Mouse (Mus musculus) layer of hippocampus, adult 9-10 months (tissue): ENCODE measurements around the gene Rasal3.

Source experiments
- DNase-seq: peaks from one replicate; pipeline ENCODE4 v3.0.0; 2022; ENCODE audit warnings: low spot score

Rasal3 gene

GRCm38 (mm10) chr17:32388370-32389100, 14.8 kb downstream of the Rasal3 start:
- no peak for DNase-seq

- no peak for DNase-seq
Measured at GRCm38 (mm10) chr17:32387986-32388369, 15.4 kb downstream of the Rasal3 start.

GRCm38 (mm10) chr17:32386659-32387432, 16.5 kb downstream of the Rasal3 start:
- DNase-seq = no peak

- DNase-seq = no peak
Measured at GRCm38 (mm10) chr17:32383661-32384060, 19.7 kb downstream of the Rasal3 start.

GRCm38 (mm10) chr17:32382576-32382975, 20.8 kb downstream of the Rasal3 start:
- no peak for DNase-seq

- no peak for DNase-seq
Measured at GRCm38 (mm10) chr17:32378786-32379185, 24.6 kb downstream of the Rasal3 start.

- no peak for DNase-seq
Measured at GRCm38 (mm10) chr17:32377137-32377536, 26.2 kb downstream of the Rasal3 start.

GRCm38 (mm10) chr17:32376475-32376874, 26.9 kb downstream of the Rasal3 start:
- no peak for DNase-seq

- no peak for DNase-seq
Measured at GRCm38 (mm10) chr17:32368991-32369578, 34.3 kb downstream of the Rasal3 start.

GRCm38 (mm10) chr17:32367706-32368105, 35.7 kb downstream of the Rasal3 start:
- DNase-seq = no peak

- no peak for DNase-seq
Measured at GRCm38 (mm10) chr17:32365296-32365695, 38.1 kb downstream of the Rasal3 start.

GRCm38 (mm10) chr17:32364850-32365249, 38.5 kb downstream of the Rasal3 start:
- no peak for DNase-seq

GRCm38 (mm10) chr17:32364331-32364730, 39.1 kb downstream of the Rasal3 start:
- DNase-seq = no peak

GRCm38 (mm10) chr17:32363821-32364301, 39.5 kb downstream of the Rasal3 start:
- no peak for DNase-seq

GRCm38 (mm10) chr17:32362686-32363085, 40.7 kb downstream of the Rasal3 start:
- DNase-seq = no peak

- DNase-seq = no peak
Measured at GRCm38 (mm10) chr17:32359928-32360327, 43.5 kb downstream of the Rasal3 start.

GRCm38 (mm10) chr17:32358943-32359340, 44.4 kb downstream of the Rasal3 start:
- no peak for DNase-seq

- no peak for DNase-seq
Measured at GRCm38 (mm10) chr17:32358192-32358942, 45.0 kb downstream of the Rasal3 start.

GRCm38 (mm10) chr17:32356766-32357760, 46.3 kb downstream of the Rasal3 start:
- DNase-seq = no peak

GRCm38 (mm10) chr17:32356281-32356680, 47.1 kb downstream of the Rasal3 start:
- no peak for DNase-seq

GRCm38 (mm10) chr17:32355031-32355430, 48.4 kb downstream of the Rasal3 start:
- DNase-seq = no peak
